Mouse (Mus musculus) heart, adult 8-10 months (tissue): ENCODE data around the gene Fam199x. TPM values are rescaled to one million over a fixed set of nuclear protein-coding genes. Genes with fewer than 3 reads are reported as not detected.

Experiments
- total RNA-seq, 4 experiments: library from RNA; stranded (reverse); gene quantifications; 2 replicates each; pipeline ENCODE4 v1.2.4; 2022

The Fam199x gene
- total RNA-seq, 4 experiments from 2014 or later, result 3.5 to 5.5 (median 4.2) TPM

Other genes with a start within 250 kb of the Fam199x start
- gene Plp1, start 226.9 kb upstream of the Fam199x start, total RNA-seq, result 1 to 10 TPM; 3.4 to 5.1 (median 4.3) TPM
- under 1 TPM; 0.06 to 0.41 (median 0.20) TPM for gene Rab9b, start 180.8 kb upstream of the Fam199x start, total RNA-seq
- gene H2bfm, start 122.3 kb upstream of the Fam199x start, total RNA-seq, result not detected
- gene Tmsb15b2, start 74.1 kb upstream of the Fam199x start, total RNA-seq, result 1 to 10 TPM in 2 of 4 experiments, under 1 TPM in 1, not detected in 1; 0.90 to 1.6 (median 1.4) TPM
- not detected for gene Tmsb15l, start 72.7 kb upstream of the Fam199x start, total RNA-seq
- not detected for gene Tmsb15b1, start 72.7 kb upstream of the Fam199x start, total RNA-seq
- under 1 TPM in 3 of 4 experiments, not detected in 1; 0.12 to 0.29 (median 0.13) TPM for gene Zcchc18, start 56.4 kb upstream of the Fam199x start, total RNA-seq
- 1 to 10 TPM; 1.8 to 4.0 (median 2.7) TPM for gene Slc25a53, start 11.3 kb upstream of the Fam199x start, total RNA-seq
- gene Esx1, start 72.5 kb downstream of the Fam199x start, total RNA-seq, result not detected